Mouse (Mus musculus) neural tube, embryonic 13.5 days (tissue): ENCODE results near the gene Grtp1. TPM values are rescaled to one million over a fixed set of nuclear protein-coding genes. Genes with fewer than 3 reads are reported as not detected.

Experiments
- ATAC-seq: fragments of 200-750 bp; cut with Nextera tagmentation; 2 replicates; pipeline ENCODE4 v1.8.0; 2017; ENCODE audit warnings: low read depth, mild to moderate bottlenecking, moderate TSS enrichment, moderate library complexity
- H3K27ac ChIP-seq: fragments of 300-500 bp; sonication (generic); replicated peaks from 2 replicates; pipeline ENCODE4 v1.5.1; 2015; ENCODE audit warnings: moderate library complexity, mild to moderate bottlenecking, inconsistent platforms
- H3K27me3 ChIP-seq: fragments of 300-500 bp; sonication (generic); 2 replicates; pipeline ENCODE4 v1.6.1; 2015; ENCODE audit warnings: mild to moderate bottlenecking, inconsistent platforms
- H3K36me3 ChIP-seq: fragments of 300-500 bp; sonication (generic); 2 replicates; pipeline ENCODE4 v1.6.1; 2015; ENCODE audit warnings: mild to moderate bottlenecking, inconsistent platforms
- H3K4me1 ChIP-seq: fragments of 300-500 bp; sonication (generic); replicated peaks from 2 replicates; pipeline ENCODE4 v1.6.1; 2015; ENCODE audit warnings: inconsistent platforms
- H3K4me2 ChIP-seq: fragments of 300-500 bp; sonication (generic); 2 replicates; pipeline ENCODE4 v1.6.1; 2015; ENCODE audit warnings: inconsistent platforms, mild to moderate bottlenecking, moderate library complexity
- H3K4me3 ChIP-seq: fragments of 300-500 bp; sonication (generic); 2 replicates; pipeline ENCODE4 v1.5.1; 2015; ENCODE audit warnings: mild to moderate bottlenecking, inconsistent platforms
- H3K9ac ChIP-seq: fragments of 300-500 bp; sonication (generic); 2 replicates; pipeline ENCODE4 v1.6.1; 2015; ENCODE audit warnings: moderate library complexity, mild to moderate bottlenecking, inconsistent platforms
- H3K9me3 ChIP-seq: fragments of 300-500 bp; sonication (generic); 2 replicates; pipeline ENCODE4 v1.6.1; 2016; ENCODE audit warnings: inconsistent platforms
- WGBS: fragments of 180-500 bp; shearing (Covaris S2); methylation state at CpG from one replicate; pipeline ENCODE4 v1.1.7; 2015; 5-methylcytosine and 5-hydroxymethylcytosine counted together
- polyA plus RNA-seq: library from polyadenylated mRNA; unstranded; fragments of >200 nt; fragmentation: Nextera tagmentation; extraction: Ambion mirVana; gene quantifications from 2 replicates; pipeline ENCODE4 v1.2.1, GENCODE M21; 2015

Grtp1 gene
- polyA plus RNA-seq, 1 experiment from 2014 or later = 11.2 TPM

- Histone ChIP-seq H3K36me3 (peaks cover 18% of the 10 kb centered on the region), H3K4me1 (no peaks in the 10 kb centered on the region), H3K27me3 (no peaks in the 10 kb centered on the region), H3K9ac (no peak overlapping the region), H3K4me2 (no peak overlapping the region), H3K4me3 (no peak overlapping the region), H3K27ac (no peak overlapping the region), H3K9me3 (no peaks in the 10 kb centered on the region)
- no peak for ATAC-seq
- WGBS = 88% methylated on average over 18 of the region's 18 CpGs
Measured at GRCm38 (mm10) chr8:13180911-13181690, 19.3 kb downstream of the Grtp1 start.

GRCm38 (mm10) chr8:13180408-13180807, 20.0 kb downstream of the Grtp1 start:
- peaks cover 25% of the 10 kb centered on the region for H3K36me3 ChIP-seq
- no peaks in the 10 kb centered on the region for H3K4me1 ChIP-seq
- H3K27ac ChIP-seq = no peak overlapping the region
- H3K9ac ChIP-seq = no peak overlapping the region
- no peaks in the 10 kb centered on the region for H3K27me3 ChIP-seq
- no peak for ATAC-seq
- 83% methylated on average over 9 of the region's 9 CpGs for WGBS
- no peak overlapping the region for H3K4me2 ChIP-seq
- no peaks in the 10 kb centered on the region for H3K9me3 ChIP-seq
- no peak overlapping the region for H3K4me3 ChIP-seq

- Histone ChIP-seq H3K36me3 (peaks cover 30% of the 10 kb centered on the region), H3K4me3 (no peak overlapping the region), H3K27me3 (no peaks in the 10 kb centered on the region), H3K4me2 (no peak overlapping the region), H3K9me3 (no peaks in the 10 kb centered on the region), H3K9ac (no peak overlapping the region), H3K27ac (no peak overlapping the region), H3K4me1 (no peaks in the 10 kb centered on the region)
- ATAC-seq = no peak
- 87% methylated on average over 7 of the region's 7 CpGs for WGBS
Measured at GRCm38 (mm10) chr8:13179948-13180347, 20.5 kb downstream of the Grtp1 start.

- H3K9me3 ChIP-seq = no peaks in the 10 kb centered on the region
- no peak overlapping the region for H3K27ac ChIP-seq
- no peak for ATAC-seq
- H3K36me3 ChIP-seq = peaks cover 34% of the 10 kb centered on the region
- H3K4me3 ChIP-seq = no peak overlapping the region
- no peaks in the 10 kb centered on the region for H3K4me1 ChIP-seq
- no peak overlapping the region for H3K4me2 ChIP-seq
- 77% methylated on average over 6 of the region's 6 CpGs for WGBS
- no peak overlapping the region for H3K9ac ChIP-seq
- H3K27me3 ChIP-seq = no peaks in the 10 kb centered on the region
Measured at GRCm38 (mm10) chr8:13179482-13179881, 20.9 kb downstream of the Grtp1 start.

GRCm38 (mm10) chr8:13178137-13178536, 22.3 kb downstream of the Grtp1 start:
- Histone ChIP-seq H3K27ac (no peak overlapping the region), H3K36me3 (peaks cover 48% of the 10 kb centered on the region), H3K4me1 (no peaks in the 10 kb centered on the region), H3K9me3 (no peaks in the 10 kb centered on the region), H3K9ac (no peak overlapping the region), H3K4me3 (no peak overlapping the region), H3K4me2 (no peak overlapping the region), H3K27me3 (no peaks in the 10 kb centered on the region)
- WGBS = 90% methylated on average over 5 of the region's 5 CpGs
- no peak for ATAC-seq

- Histone ChIP-seq H3K4me2 (no peak overlapping the region), H3K9ac (no peak overlapping the region), H3K4me1 (no peaks in the 10 kb centered on the region), H3K9me3 (no peaks in the 10 kb centered on the region), H3K36me3 (peaks cover 56% of the 10 kb centered on the region), H3K27ac (no peak overlapping the region), H3K27me3 (no peaks in the 10 kb centered on the region), H3K4me3 (no peak overlapping the region)
- WGBS = 95% methylated on average over 7 of the region's 7 CpGs
- no peak for ATAC-seq
Measured at GRCm38 (mm10) chr8:13177173-13177852, 23.1 kb downstream of the Grtp1 start.

- 96% methylated on average over 1 of the region's 1 CpGs for WGBS
- Histone ChIP-seq H3K9me3 (no peaks in the 10 kb centered on the region), H3K4me3 (no peak overlapping the region), H3K4me1 (no peaks in the 10 kb centered on the region), H3K27me3 (no peaks in the 10 kb centered on the region), H3K9ac (no peak overlapping the region), H3K36me3 (peaks cover 73% of the 10 kb centered on the region), H3K4me2 (no peak overlapping the region), H3K27ac (no peak overlapping the region)
- no peak for ATAC-seq
Measured at GRCm38 (mm10) chr8:13175650-13176049, 24.8 kb downstream of the Grtp1 start.

GRCm38 (mm10) chr8:13174811-13175210, 25.6 kb downstream of the Grtp1 start:
- no peak overlapping the region for H3K9ac ChIP-seq
- H3K4me1 ChIP-seq = no peaks in the 10 kb centered on the region
- no peak for ATAC-seq
- H3K4me2 ChIP-seq = no peak overlapping the region
- 89% methylated on average over 4 of the region's 4 CpGs for WGBS
- peaks cover 81% of the 10 kb centered on the region for H3K36me3 ChIP-seq
- no peaks in the 10 kb centered on the region for H3K27me3 ChIP-seq
- no peak overlapping the region for H3K27ac ChIP-seq
- no peak overlapping the region for H3K4me3 ChIP-seq
- no peaks in the 10 kb centered on the region for H3K9me3 ChIP-seq

GRCm38 (mm10) chr8:13174305-13174704, 26.1 kb downstream of the Grtp1 start:
- ATAC-seq = no peak
- Histone ChIP-seq H3K9me3 (no peaks in the 10 kb centered on the region), H3K4me1 (no peaks in the 10 kb centered on the region), H3K4me2 (no peak overlapping the region), H3K27me3 (no peaks in the 10 kb centered on the region), H3K36me3 (peaks cover 86% of the 10 kb centered on the region), H3K9ac (no peak overlapping the region), H3K4me3 (no peak overlapping the region), H3K27ac (no peak overlapping the region)
- 81% methylated on average over 4 of the region's 4 CpGs for WGBS

- Histone ChIP-seq H3K4me2 (no peak overlapping the region), H3K4me1 (no peaks in the 10 kb centered on the region), H3K9ac (no peak overlapping the region), H3K36me3 (peaks cover 89% of the 10 kb centered on the region), H3K27me3 (no peaks in the 10 kb centered on the region), H3K4me3 (no peak overlapping the region), H3K27ac (no peak overlapping the region), H3K9me3 (no peaks in the 10 kb centered on the region)
- ATAC-seq = no peak
- 80% methylated on average over 1 of the region's 1 CpGs for WGBS
Measured at GRCm38 (mm10) chr8:13170510-13170909, 29.9 kb downstream of the Grtp1 start.

GRCm38 (mm10) chr8:13164361-13164760, 36.1 kb downstream of the Grtp1 start:
- Histone ChIP-seq H3K4me2 (no peak overlapping the region), H3K27me3 (no peaks in the 10 kb centered on the region), H3K4me1 (peaks cover 31% of the 10 kb centered on the region), H3K36me3 (peaks cover 28% of the 10 kb centered on the region), H3K9ac (no peak overlapping the region), H3K4me3 (no peak overlapping the region), H3K9me3 (no peaks in the 10 kb centered on the region), H3K27ac (no peak overlapping the region)
- ATAC-seq = no peak
- 82% methylated on average over 5 of the region's 5 CpGs for whole genome bisulfite sequencing

GRCm38 (mm10) chr8:13163563-13163962, 36.9 kb downstream of the Grtp1 start:
- ATAC-seq = no peak
- no peaks in the 10 kb centered on the region for H3K9me3 ChIP-seq
- 95% methylated on average over 1 of the region's 1 CpGs for WGBS
- no peak overlapping the region for H3K9ac ChIP-seq
- H3K4me2 ChIP-seq = no peak overlapping the region
- no peaks in the 10 kb centered on the region for H3K27me3 ChIP-seq
- no peak overlapping the region for H3K27ac ChIP-seq
- no peak overlapping the region for H3K4me3 ChIP-seq
- peaks cover 20% of the 10 kb centered on the region for H3K36me3 ChIP-seq
- peaks cover 33% of the 10 kb centered on the region for H3K4me1 ChIP-seq
